Mouse (Mus musculus): ENCODE results near the gene Chtop. TPM values are rescaled to one million over a fixed set of nuclear protein-coding genes. Genes with fewer than 3 reads are reported as not detected.

The Chtop gene
- total RNA-seq, 2 experiments from 2014 or later = 165 TPM

DNA sequence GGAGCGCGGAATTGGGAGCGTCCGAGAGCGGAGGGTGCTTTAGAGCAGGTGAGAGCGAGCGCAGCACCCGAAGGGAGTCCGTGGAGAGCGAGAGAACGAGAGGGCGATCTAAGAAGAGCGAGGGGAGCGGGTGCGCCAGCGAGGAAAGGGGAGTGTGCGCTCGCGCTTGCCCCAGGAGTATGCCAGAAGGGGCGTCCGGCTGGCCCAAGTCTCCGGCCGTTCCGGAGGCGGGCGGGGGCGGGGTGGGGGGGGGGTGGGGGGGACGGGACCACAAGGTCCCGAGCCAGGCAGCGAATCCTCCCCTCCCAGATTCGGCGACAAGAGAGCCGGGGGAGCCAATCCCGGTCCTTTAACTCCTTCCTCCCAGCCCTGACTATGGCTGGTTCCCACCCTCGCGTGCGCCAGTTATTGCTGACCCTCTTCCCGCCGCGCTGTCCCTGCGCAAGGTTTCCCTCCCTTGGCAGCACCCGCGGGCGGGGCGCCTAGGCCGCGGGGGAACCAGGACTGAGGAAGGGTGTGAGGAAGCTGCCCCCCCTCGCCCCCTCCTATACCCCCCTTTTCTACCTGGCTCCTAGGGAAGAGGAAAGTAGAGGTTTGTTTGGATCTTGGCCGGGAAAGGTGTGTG lies 43.5 kb downstream of the Chtop start, which contains the start of gene Npr1:
Gene Npr1 (minus strand): TSS at position 181 of the 625 bp plus-strand sequence.
- no peak for DNase-seq (ENCODE audit: low spot score in 2 of 2)

GRCm38 (mm10) chr3:90465081-90465685 lies 44.1 kb downstream of the Chtop start:
- peak in 1 of 2 experiments; percentile 10 for DNase-seq (ENCODE audit: low spot score in 2 of 2)

- no peak for DNase-seq (ENCODE audit: low spot score in 2 of 2)
Measured at GRCm38 (mm10) chr3:90464552-90465080, 44.7 kb downstream of the Chtop start.

DNA sequence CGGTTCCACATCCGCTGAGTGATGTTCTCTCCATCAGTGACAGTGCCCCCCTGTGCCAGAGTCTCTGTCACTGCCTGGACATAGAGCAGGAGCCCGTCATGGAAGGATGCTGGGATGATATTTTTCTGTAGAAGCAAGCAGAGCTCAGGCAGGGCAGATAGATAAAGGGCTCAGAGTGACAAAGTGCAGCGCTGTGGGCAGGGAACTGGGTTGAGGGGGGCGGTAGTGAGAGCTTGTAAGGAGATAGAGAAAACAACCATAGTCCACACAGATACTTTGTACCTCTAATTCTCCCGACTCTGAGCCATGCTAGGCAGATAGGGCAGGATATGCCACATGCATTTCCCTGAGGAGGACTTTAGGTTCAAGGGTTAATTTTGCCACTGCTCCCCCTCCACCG lies 46.7 kb downstream of the Chtop start:
- DNase-seq (ENCODE audit: low spot score in 2 of 2) = no peak

DNA sequence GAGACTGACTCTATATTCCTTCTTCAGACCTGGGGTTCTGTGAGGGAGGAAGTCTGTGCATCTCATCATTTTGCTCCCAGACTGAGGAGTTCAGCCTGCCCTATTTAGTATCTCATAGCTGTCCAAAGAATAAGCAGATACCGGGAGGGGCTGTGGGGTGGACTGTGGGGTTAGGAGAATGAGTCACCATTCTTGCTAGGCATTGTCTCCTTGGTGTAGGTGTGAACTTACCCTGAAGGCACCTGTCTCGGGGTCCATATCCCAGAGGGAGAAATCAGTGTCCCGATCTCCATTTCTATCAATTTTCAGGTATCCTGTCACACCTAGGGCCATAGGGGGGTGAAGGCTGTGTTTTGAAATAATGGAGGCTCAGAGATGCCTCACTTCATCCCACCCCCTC lies 47.4 kb downstream of the Chtop start:
- no peak for DNase-seq (ENCODE audit: low spot score in 2 of 2)

GRCm38 (mm10) chr3:90460315-90460714 lies 49.0 kb downstream of the Chtop start:
- DNase-seq (ENCODE audit: low spot score in 2 of 2) = no peak

- DNase-seq (ENCODE audit: low spot score in 2 of 2) = no peak
Measured at GRCm38 (mm10) chr3:90459727-90460126, 49.6 kb downstream of the Chtop start.

- DNase-seq (ENCODE audit: low spot score in 2 of 2) = no peak
Measured at GRCm38 (mm10) chr3:90454931-90455330, 54.4 kb downstream of the Chtop start.

DNA sequence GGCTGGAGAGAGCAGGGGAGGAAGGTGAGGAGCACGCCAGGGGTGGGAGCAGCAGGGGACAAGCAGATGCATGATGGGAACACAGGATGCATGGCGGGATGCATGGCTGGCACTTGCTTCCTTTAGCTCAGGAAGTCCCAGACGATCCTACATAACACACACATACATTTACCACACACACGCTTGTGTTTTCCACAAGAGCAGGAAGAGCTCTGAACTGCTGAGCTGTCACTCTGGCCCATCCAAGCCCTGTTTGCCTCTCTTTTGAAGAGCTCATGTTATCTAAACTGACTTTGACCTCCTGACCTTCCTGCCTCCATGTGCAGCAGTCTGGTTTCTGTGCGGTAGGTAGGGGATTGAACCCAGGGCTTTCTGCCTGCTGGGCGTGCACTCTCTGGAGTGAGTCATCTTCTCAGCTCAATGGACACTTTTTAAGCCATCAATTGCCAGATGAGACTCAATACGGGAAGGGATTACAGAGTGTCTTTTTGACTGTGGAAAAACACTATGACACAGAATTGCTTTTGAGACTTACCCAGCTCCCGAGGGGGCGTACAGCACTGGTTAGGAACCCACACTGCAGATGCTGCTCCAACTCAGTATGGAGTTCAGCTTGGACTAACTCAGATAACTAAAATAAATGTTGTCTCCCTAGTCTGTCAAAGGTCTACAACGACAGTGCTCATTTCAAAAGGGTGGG lies 57.8 kb downstream of the Chtop start:
- DNase-seq (ENCODE audit: low spot score in 2 of 2) = peak in 1 of 2 experiments; percentile 50

DNA sequence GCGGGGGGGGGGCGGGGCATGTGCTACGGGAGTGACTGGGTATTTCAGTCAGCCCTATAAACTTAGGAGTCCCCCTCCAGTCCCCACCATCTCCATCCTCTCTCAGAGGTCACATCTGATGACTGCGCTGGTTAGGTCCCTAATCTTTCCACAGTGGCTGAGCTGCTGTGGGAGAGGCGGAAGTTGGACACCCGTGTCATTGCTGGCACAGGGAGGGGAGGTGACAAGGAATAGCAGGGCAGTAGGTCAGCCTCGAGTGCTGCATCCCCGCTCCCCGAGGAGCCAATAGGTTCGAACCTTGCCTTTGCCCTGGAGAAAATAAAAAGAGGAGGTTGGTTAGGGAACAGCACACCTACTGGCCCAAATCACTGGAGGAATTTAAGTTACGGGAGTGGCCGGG lies 58.4 kb downstream of the Chtop start:
- no peak for DNase-seq (ENCODE audit: low spot score in 2 of 2)

Other genes with a start within 250 kb of the Chtop start
- gene Dennd4b, start 244.3 kb downstream of the Chtop start, total RNA-seq (2021) = 10 to 100 TPM; 33.4 to 37.2 TPM
- gene Gatad2b, start 216.3 kb downstream of the Chtop start, total RNA-seq (2021) = 10 to 100 TPM; 86.6 to 91.2 TPM
- 1 to 10 TPM; 5.9 to 9.3 TPM for gene Slc27a3, start 119.6 kb downstream of the Chtop start, total RNA-seq (2021)
- gene Ints3, start 75.9 kb downstream of the Chtop start, total RNA-seq (2021) = 10 to 100 TPM; 63.1 to 66.1 TPM
- gene Npr1, start 43.6 kb downstream of the Chtop start, total RNA-seq (2021) = 1 to 10 TPM; 4.6 to 5.0 TPM
- 10 to 100 TPM; 90.2 to 94.9 TPM for gene Ilf2, start 33.4 kb downstream of the Chtop start, total RNA-seq (2021)
- gene Snapin, start 18.5 kb downstream of the Chtop start, total RNA-seq (2021) = 10 to 100 TPM; 55.5 to 57.0 TPM
- gene S100a1, start 4.9 kb upstream of the Chtop start, total RNA-seq (2021) = 100 to 1,000 TPM; 127 to 133 TPM
- gene S100a13, start 4.9 kb upstream of the Chtop start, total RNA-seq (2021) = 10 to 100 TPM; 19.2 to 20.4 TPM
- gene S100a14, start 17.4 kb upstream of the Chtop start, total RNA-seq (2021) = under 1 TPM; 0.52 to 0.70 TPM
- gene S100a16, start 27.8 kb upstream of the Chtop start, total RNA-seq (2021) = 10 to 100 TPM; 75.6 to 80.4 TPM
- 1 to 10 TPM in 1 of 2 experiments, under 1 TPM in 1; 0.96 to 1.6 TPM for gene S100a3, start 51.1 kb upstream of the Chtop start, total RNA-seq (2021)
- not detected for gene S100a2, start 80.7 kb upstream of the Chtop start, total RNA-seq (2021)
- not detected for gene Gm42674, start 92.4 kb upstream of the Chtop start, total RNA-seq (2021)
- gene S100a4, start 94.3 kb upstream of the Chtop start, total RNA-seq (2021) = 1 to 10 TPM; 2.9 to 4.5 TPM
- not detected for gene S100a5, start 99.0 kb upstream of the Chtop start, total RNA-seq (2021)
- gene S100a6, start 103.4 kb upstream of the Chtop start, total RNA-seq (2021) = 10 to 100 TPM; 30.8 to 37.4 TPM
- 1 to 10 TPM; 1.0 to 1.1 TPM for gene S100a7a, start 144.5 kb upstream of the Chtop start, total RNA-seq (2021)
- gene S100a8, start 159.5 kb upstream of the Chtop start, total RNA-seq (2021) = 1 to 10 TPM in 1 of 2 experiments, not detected in 1; 2.6 TPM
- gene S100a9, start 186.2 kb upstream of the Chtop start, total RNA-seq (2021) = 1 to 10 TPM in 1 of 2 experiments, not detected in 1; 1.6 TPM
- not detected for gene Pglyrp4, start 217.4 kb upstream of the Chtop start, total RNA-seq (2021)